Mouse (Mus musculus): ENCODE results near the gene Lrrc4. TPM values are rescaled to one million over a fixed set of nuclear protein-coding genes. Genes with fewer than 3 reads are reported as not detected.

Lrrc4 gene
- polyA plus RNA-seq, 1 experiment from 2014 or later = 6.7 TPM

DNA sequence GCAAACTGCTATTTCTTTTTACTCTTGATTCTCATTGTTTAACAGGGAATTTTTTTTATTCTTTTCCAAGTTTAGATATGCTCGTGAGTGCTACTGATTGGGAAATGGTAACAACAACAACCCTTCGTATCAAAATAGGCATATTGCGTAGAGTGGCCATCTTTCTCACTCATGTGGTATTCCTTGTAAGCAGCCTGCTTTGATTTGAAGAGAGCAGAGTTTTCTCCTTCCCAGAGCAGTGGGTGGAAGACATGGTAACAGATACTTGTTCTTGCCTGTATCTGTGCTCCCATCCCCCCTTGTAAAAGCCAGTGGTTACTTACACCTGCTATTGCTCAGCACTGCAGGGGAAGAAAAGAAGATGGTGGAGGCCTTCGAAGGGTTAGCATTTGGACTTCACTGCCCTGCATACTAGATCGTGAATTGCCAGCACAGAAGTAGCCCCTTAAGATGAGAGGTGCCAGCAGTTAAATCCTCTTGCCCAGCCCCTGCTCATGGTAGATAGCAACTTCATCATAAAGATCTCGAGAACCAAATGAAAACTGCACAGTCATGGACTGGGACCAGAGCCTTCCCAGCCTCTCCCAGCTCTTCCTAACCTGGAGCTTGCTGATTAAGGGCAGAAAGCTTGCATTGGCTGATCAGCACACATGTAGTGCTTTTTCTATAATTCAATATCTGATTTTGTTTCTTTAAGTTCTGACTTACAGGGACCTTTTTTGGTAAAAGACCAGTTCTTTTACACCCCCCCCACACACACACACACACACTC, 77.2 kb downstream of the Lrrc4 start:
- H3K27ac ChIP-seq (ENCODE audit: low read length) = no peak overlapping the region

DNA sequence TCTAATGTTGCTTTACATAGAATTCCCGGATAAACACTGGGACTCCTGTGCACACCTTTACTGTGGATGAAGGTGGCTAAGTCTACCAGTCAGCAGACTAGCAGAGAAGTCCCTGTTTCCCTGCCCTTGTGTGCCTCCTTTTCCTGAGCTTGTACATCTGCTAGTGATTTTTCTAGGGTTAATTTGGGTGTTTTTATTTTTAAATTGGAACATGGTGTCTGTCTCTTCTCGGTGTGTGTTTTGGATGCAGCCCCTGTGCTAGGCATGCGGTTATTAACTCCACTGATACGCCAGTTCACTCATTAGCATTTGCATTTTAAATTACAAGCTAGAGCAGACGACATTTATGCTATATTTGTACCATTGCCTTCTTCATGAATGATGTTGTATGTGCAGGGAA, 77.9 kb downstream of the Lrrc4 start:
- H3K9ac ChIP-seq (ENCODE audit: low read depth, low read length) = no peak overlapping the region
- H3K27ac ChIP-seq (ENCODE audit: low read length) = no peak overlapping the region
- H3K27me3 ChIP-seq (ENCODE audit: control insufficient read depth, insufficient read depth, low read depth, low read length) = no peaks in the 10 kb centered on the region
- H3K4me2 ChIP-seq (ENCODE audit: low read length) = no peak overlapping the region
- H3K36me3 ChIP-seq (ENCODE audit: control insufficient read depth, insufficient read depth, low read length) = no peaks in the 10 kb centered on the region
- no peak overlapping the region for H3K4me3 ChIP-seq (ENCODE audit: low read depth, low read length)
- 71% methylated on average over 5 of the region's 5 CpGs for WGBS
- H3K4me1 ChIP-seq (ENCODE audit: control insufficient read depth, insufficient read depth, low read length) = peaks cover 18% of the 10 kb centered on the region
- no peaks in the 10 kb centered on the region for H3K9me3 ChIP-seq (replicated peaks; ENCODE audit: control insufficient read depth, low read length, poor library complexity, severe bottlenecking)
- ATAC-seq = no peak

More for the DNA sequence above, 77.2 kb downstream of the Lrrc4 start:
- Histone ChIP-seq H3K9ac (ENCODE audit: low read depth, low read length) (no peak overlapping the region), H3K4me3 (ENCODE audit: low read depth, low read length) (no peak overlapping the region), H3K27me3 (ENCODE audit: control insufficient read depth, insufficient read depth, low read depth, low read length) (no peaks in the 10 kb centered on the region), H3K4me2 (ENCODE audit: low read length) (no peak overlapping the region), H3K9me3 (replicated peaks; ENCODE audit: control insufficient read depth, low read length, poor library complexity, severe bottlenecking) (no peaks in the 10 kb centered on the region), H3K36me3 (ENCODE audit: control insufficient read depth, insufficient read depth, low read length) (no peaks in the 10 kb centered on the region), H3K4me1 (ENCODE audit: control insufficient read depth, insufficient read depth, low read length) (peaks cover 18% of the 10 kb centered on the region)
- 91% methylated on average over 6 of the region's 6 CpGs for WGBS
- no peak for ATAC-seq

DNA sequence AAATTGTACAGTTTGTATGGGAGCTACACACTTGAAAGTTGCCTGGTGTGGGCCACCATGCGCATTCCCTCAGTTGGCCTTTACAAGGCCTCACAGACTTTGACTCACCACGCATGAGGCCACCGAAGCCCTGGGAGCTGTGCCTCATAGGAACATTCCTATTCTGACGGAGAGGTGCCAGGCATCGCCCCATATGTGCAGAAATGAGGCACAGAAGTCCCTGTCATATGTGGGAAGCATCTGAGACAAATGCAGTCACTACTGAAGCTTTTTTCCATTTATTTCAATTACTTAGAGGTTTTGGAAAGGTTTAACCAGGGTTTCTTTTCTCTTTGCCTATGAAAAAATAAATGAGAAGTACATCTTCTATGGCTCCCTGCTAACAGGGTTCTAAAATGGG, 78.3 kb downstream of the Lrrc4 start:
- H3K4me3 ChIP-seq (ENCODE audit: low read depth, low read length) = no peak overlapping the region
- H3K36me3 ChIP-seq (ENCODE audit: control insufficient read depth, insufficient read depth, low read length) = no peaks in the 10 kb centered on the region
- no peak overlapping the region for H3K4me2 ChIP-seq (ENCODE audit: low read length)
- WGBS = 94% methylated on average over 5 of the region's 5 CpGs
- H3K4me1 ChIP-seq (ENCODE audit: control insufficient read depth, insufficient read depth, low read length) = peaks cover 18% of the 10 kb centered on the region
- H3K27me3 ChIP-seq (ENCODE audit: control insufficient read depth, insufficient read depth, low read depth, low read length) = no peaks in the 10 kb centered on the region
- no peak overlapping the region for H3K9ac ChIP-seq (ENCODE audit: low read depth, low read length)
- no peak overlapping the region for H3K27ac ChIP-seq (ENCODE audit: low read length)
- no peak for ATAC-seq
- no peaks in the 10 kb centered on the region for H3K9me3 ChIP-seq (replicated peaks; ENCODE audit: control insufficient read depth, low read length, poor library complexity, severe bottlenecking)

DNA sequence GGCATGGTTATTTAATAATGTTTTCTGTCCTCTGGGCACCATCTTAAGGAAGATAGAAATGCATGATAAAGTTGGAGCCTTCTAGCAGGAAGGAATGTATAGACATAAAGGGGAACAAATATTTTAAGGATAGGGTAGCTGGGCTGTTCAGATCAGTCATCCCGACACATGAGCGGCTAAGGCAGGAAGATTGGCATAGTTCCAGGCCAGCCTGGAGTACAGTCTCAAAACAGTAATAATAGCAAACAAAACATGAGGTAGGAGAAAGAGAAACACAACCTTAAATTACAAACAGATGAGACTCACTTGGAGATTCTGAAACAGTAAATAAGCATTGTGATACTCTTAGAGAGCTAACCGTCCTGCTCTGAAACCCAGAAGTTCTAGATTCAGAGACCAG, 80.4 kb downstream of the Lrrc4 start:
- no peak overlapping the region for H3K4me3 ChIP-seq (ENCODE audit: low read depth, low read length)
- H3K9me3 ChIP-seq (replicated peaks; ENCODE audit: control insufficient read depth, low read length, poor library complexity, severe bottlenecking) = no peaks in the 10 kb centered on the region
- no peak for ATAC-seq
- H3K27ac ChIP-seq (ENCODE audit: low read length) = no peak overlapping the region
- WGBS = 79% methylated on average over 3 of the region's 3 CpGs
- H3K4me1 ChIP-seq (ENCODE audit: control insufficient read depth, insufficient read depth, low read length) = peaks cover 12% of the 10 kb centered on the region
- H3K27me3 ChIP-seq (ENCODE audit: control insufficient read depth, insufficient read depth, low read depth, low read length) = no peaks in the 10 kb centered on the region
- H3K4me2 ChIP-seq (ENCODE audit: low read length) = no peak overlapping the region
- no peaks in the 10 kb centered on the region for H3K36me3 ChIP-seq (ENCODE audit: control insufficient read depth, insufficient read depth, low read length)
- H3K9ac ChIP-seq (ENCODE audit: low read depth, low read length) = no peak overlapping the region

DNA sequence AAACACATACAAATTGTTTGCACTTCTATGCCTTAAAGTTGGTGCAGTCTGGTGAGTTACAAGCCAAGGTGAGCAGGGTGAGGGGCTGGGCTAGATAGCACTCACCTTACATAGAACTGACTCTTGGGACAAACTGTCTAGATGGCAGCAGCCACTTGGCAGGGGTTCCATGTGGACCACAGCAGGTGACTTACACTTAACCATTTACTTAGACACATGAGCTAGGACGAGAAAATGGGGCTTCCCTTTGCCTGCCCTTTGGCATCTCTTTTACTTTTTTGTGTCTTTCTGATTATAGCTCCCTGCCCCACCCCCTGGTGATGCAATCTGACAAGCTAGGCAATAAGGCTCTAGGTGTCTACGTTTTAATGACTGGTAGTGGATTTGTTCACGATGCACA, 82.3 kb downstream of the Lrrc4 start:
- Histone ChIP-seq H3K4me2 (ENCODE audit: low read length) (no peak overlapping the region), H3K4me3 (ENCODE audit: low read depth, low read length) (no peak overlapping the region), H3K36me3 (ENCODE audit: control insufficient read depth, insufficient read depth, low read length) (no peaks in the 10 kb centered on the region), H3K4me1 (ENCODE audit: control insufficient read depth, insufficient read depth, low read length) (peaks cover 5% of the 10 kb centered on the region; the same call in 1 of the 2 replicates), H3K27ac (ENCODE audit: low read length) (no peak overlapping the region), H3K9me3 (replicated peaks; ENCODE audit: control insufficient read depth, low read length, poor library complexity, severe bottlenecking) (no peaks in the 10 kb centered on the region), H3K27me3 (ENCODE audit: control insufficient read depth, insufficient read depth, low read depth, low read length) (no peaks in the 10 kb centered on the region), H3K9ac (ENCODE audit: low read depth, low read length) (no peak overlapping the region)
- no peak for ATAC-seq
- WGBS = 81% methylated on average over 3 of the region's 3 CpGs

DNA sequence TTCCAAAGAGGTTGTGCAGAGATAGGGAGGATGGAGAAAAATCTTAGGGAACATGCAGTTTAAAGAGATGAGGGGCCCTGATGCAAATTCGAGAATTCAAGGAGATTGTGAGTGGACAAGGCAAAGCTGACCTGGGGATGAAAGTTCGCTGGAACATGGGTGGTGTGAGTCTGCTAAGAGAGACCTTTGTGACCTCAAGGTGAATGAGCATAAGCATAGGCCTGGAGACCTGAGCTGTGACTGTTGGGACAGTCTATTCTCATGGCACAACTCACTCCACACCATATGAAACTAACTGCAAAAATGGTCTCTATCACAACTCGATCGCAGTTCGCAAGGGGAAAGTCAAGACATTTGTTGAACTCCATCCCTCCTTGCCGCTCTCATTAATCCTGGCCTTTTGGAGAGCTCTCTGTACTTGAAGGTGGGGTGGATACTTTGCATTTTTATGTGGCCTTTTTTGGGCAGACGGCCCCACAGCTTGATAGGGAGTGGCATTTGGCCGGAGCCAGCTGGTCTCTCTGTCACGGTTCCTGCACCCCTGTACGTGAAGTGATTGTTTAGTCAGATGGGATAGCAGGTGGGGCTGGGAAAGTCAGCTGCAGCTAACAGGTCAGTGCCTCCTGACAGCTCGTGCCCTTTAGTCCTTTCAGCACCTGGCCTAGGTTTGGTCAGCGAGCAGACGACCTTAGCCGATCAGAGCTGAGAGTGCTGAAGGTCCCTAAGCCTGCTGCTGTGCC, 83.4 kb downstream of the Lrrc4 start:
- Histone ChIP-seq H3K4me3 (ENCODE audit: low read depth, low read length) (no peak overlapping the region), H3K4me1 (ENCODE audit: control insufficient read depth, insufficient read depth, low read length) (peaks cover 10% of the 10 kb centered on the region), H3K27ac (ENCODE audit: low read length) (no peak overlapping the region), H3K27me3 (ENCODE audit: control insufficient read depth, insufficient read depth, low read depth, low read length) (no peaks in the 10 kb centered on the region), H3K9ac (ENCODE audit: low read depth, low read length) (no peak overlapping the region), H3K4me2 (ENCODE audit: low read length) (no peak overlapping the region), H3K36me3 (ENCODE audit: control insufficient read depth, insufficient read depth, low read length) (no peaks in the 10 kb centered on the region), H3K9me3 (replicated peaks; ENCODE audit: control insufficient read depth, low read length, poor library complexity, severe bottlenecking) (no peaks in the 10 kb centered on the region)
- no peak for ATAC-seq
- 58% methylated on average over 14 of the region's 14 CpGs for WGBS

DNA sequence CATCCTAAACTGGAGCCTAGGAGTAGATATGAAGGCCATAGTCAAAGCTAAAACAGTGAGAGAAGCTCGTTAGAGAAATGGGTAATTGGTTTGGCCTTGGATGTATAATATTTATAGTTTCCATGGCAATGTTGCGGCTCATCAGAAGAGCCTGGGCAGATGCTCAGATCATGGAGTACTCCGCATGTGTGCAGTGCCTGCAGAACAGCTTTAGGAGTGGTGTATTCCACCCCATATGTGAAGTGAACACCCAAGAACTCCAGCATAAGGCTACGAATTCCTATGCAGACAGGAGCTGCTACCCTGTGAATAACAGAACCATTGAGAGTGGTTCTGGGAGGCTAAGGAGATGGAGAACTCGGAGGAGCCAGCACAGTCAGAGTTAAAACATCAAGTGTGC, 84.5 kb downstream of the Lrrc4 start:
- no peak overlapping the region for H3K4me3 ChIP-seq (ENCODE audit: low read depth, low read length)
- no peaks in the 10 kb centered on the region for H3K9me3 ChIP-seq (replicated peaks; ENCODE audit: control insufficient read depth, low read length, poor library complexity, severe bottlenecking)
- H3K27me3 ChIP-seq (ENCODE audit: control insufficient read depth, insufficient read depth, low read depth, low read length) = no peaks in the 10 kb centered on the region
- H3K27ac ChIP-seq (ENCODE audit: low read length) = no peak overlapping the region
- peaks cover 13% of the 10 kb centered on the region for H3K4me1 ChIP-seq (ENCODE audit: control insufficient read depth, insufficient read depth, low read length)
- H3K36me3 ChIP-seq (ENCODE audit: control insufficient read depth, insufficient read depth, low read length) = no peaks in the 10 kb centered on the region
- no peak overlapping the region for H3K9ac ChIP-seq (ENCODE audit: low read depth, low read length)
- H3K4me2 ChIP-seq (ENCODE audit: low read length) = no peak overlapping the region
- no peak for ATAC-seq
- WGBS = 92% methylated on average over 5 of the region's 5 CpGs

DNA sequence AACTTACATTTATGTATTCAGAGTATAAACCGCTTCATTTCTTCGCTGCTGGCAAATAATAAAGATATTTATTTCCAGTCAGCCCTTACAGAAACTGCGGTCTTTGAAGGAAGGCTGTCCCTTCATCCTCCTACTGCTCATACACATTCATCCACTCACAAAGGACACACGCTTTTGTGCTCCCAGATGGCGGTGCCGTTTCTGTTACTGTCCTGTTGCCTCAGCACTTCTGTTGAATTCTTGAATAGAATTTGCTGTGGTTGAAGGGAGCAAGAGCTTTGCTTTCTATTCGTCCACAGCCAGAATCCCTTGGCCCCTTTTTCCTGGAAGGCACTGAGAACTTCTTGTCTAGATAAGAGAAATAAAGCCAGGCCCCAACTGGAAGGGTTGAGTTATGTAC, 85.7 kb downstream of the Lrrc4 start:
- no peak overlapping the region for H3K4me2 ChIP-seq (ENCODE audit: low read length)
- H3K9ac ChIP-seq (ENCODE audit: low read depth, low read length) = no peak overlapping the region
- no peaks in the 10 kb centered on the region for H3K9me3 ChIP-seq (replicated peaks; ENCODE audit: control insufficient read depth, low read length, poor library complexity, severe bottlenecking)
- no peak overlapping the region for H3K4me3 ChIP-seq (ENCODE audit: low read depth, low read length)
- H3K4me1 ChIP-seq (ENCODE audit: control insufficient read depth, insufficient read depth, low read length) = peaks cover 13% of the 10 kb centered on the region
- H3K27me3 ChIP-seq (ENCODE audit: control insufficient read depth, insufficient read depth, low read depth, low read length) = no peaks in the 10 kb centered on the region
- 58% methylated on average over 7 of the region's 7 CpGs for WGBS
- H3K36me3 ChIP-seq (ENCODE audit: control insufficient read depth, insufficient read depth, low read length) = no peaks in the 10 kb centered on the region
- no peak overlapping the region for H3K27ac ChIP-seq (ENCODE audit: low read length)
- no peak for ATAC-seq

DNA sequence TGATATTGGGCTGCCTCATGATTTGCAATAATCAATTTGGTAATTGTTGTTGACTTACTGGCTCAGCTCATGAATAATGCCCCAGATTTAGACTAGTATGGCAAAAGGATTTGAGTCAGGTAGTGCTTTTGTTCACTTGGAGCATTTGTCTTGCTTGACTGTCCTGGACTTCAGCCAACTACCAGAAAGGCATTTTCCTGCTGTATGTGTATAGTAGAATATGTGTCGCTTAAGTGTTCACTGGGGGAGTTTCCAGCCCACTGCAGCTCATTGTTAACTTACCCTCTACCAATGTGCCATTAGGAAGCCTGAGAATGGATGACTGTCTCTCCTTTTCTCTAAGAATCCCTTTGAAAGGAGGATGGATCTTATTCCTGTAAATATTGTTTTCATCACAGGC, 88.0 kb downstream of the Lrrc4 start:
- 30% methylated on average over 1 of the region's 1 CpGs for WGBS
- Histone ChIP-seq H3K27ac (ENCODE audit: low read length) (no peak overlapping the region), H3K36me3 (ENCODE audit: control insufficient read depth, insufficient read depth, low read length) (no peaks in the 10 kb centered on the region), H3K4me1 (ENCODE audit: control insufficient read depth, insufficient read depth, low read length) (peaks cover 13% of the 10 kb centered on the region), H3K27me3 (ENCODE audit: control insufficient read depth, insufficient read depth, low read depth, low read length) (no peaks in the 10 kb centered on the region), H3K4me2 (ENCODE audit: low read length) (no peak overlapping the region), H3K9ac (ENCODE audit: low read depth, low read length) (no peak overlapping the region), H3K9me3 (replicated peaks; ENCODE audit: control insufficient read depth, low read length, poor library complexity, severe bottlenecking) (no peaks in the 10 kb centered on the region), H3K4me3 (ENCODE audit: low read depth, low read length) (no peak overlapping the region)
- no peak for ATAC-seq

Measured in midbrain, embryonic 16.5 days (tissue).